Mouse (Mus musculus) cerebellum, adult 11 months (tissue): Measurements from ENCODE around the gene 6820408C15Rik.
"Not testable (repeated sequence)": the region's sequence is repeated elsewhere in the genome, so short reads cannot be mapped to it uniquely, and the experiment has no call there.

ENCODE experiments used
- DNase-seq: peaks from one replicate; pipeline ENCODE4 v3.0.0; 2022

Gene 6820408C15Rik

GRCm38 (mm10) chr2:152412526-152413157 is 2.7 kb upstream of the 6820408C15Rik start:
- no peak for DNase-seq

GRCm38 (mm10) chr2:152413158-152413764 is 2.1 kb upstream of the 6820408C15Rik start:
- DNase-seq = no peak

- DNase-seq = peak; percentile 43
Observed at GRCm38 (mm10) chr2:152413765-152414584, 1.4 kb upstream of the 6820408C15Rik start.

- peak; percentile 87 for DNase-seq
Observed at GRCm38 (mm10) chr2:152414591-152415165, 709 bp upstream of the 6820408C15Rik start, which contains the start of gene Zcchc3. TSS of gene Zcchc3 (minus strand) at chr2:152415027.

GRCm38 (mm10) chr2:152415786-152416185 is 399 bp downstream of the 6820408C15Rik start:
- DNase-seq = no peak

GRCm38 (mm10) chr2:152427493-152427892 is 12.1 kb downstream of the 6820408C15Rik start:
- DNase-seq = no peak

GRCm38 (mm10) chr2:152428481-152428880 is 13.1 kb downstream of the 6820408C15Rik start:
- not testable (repeated sequence) for DNase-seq

- no peak for DNase-seq
Observed at GRCm38 (mm10) chr2:152436405-152436901, 21.1 kb downstream of the 6820408C15Rik start.

GRCm38 (mm10) chr2:152436983-152437860 is 21.8 kb downstream of the 6820408C15Rik start:
- DNase-seq = peak; percentile 84

GRCm38 (mm10) chr2:152438963-152439362 is 23.6 kb downstream of the 6820408C15Rik start:
- DNase-seq = no peak

- no peak for DNase-seq
Observed at GRCm38 (mm10) chr2:152439833-152440232, 24.4 kb downstream of the 6820408C15Rik start.

- DNase-seq = no peak
Observed at GRCm38 (mm10) chr2:152442322-152442721, 26.9 kb downstream of the 6820408C15Rik start.

- no peak for DNase-seq
Observed at GRCm38 (mm10) chr2:152443281-152443680, 27.9 kb downstream of the 6820408C15Rik start.

GRCm38 (mm10) chr2:152446642-152447041 is 31.3 kb downstream of the 6820408C15Rik start:
- no peak for DNase-seq

- DNase-seq = no peak
Observed at GRCm38 (mm10) chr2:152447461-152447860, 32.1 kb downstream of the 6820408C15Rik start.

- DNase-seq = peak; percentile 56
Observed at GRCm38 (mm10) chr2:152450241-152450640, 34.9 kb downstream of the 6820408C15Rik start.

- DNase-seq = no peak
Observed at GRCm38 (mm10) chr2:152452101-152452781, 36.9 kb downstream of the 6820408C15Rik start.

GRCm38 (mm10) chr2:152459241-152459640 is 43.9 kb downstream of the 6820408C15Rik start:
- DNase-seq = no peak

GRCm38 (mm10) chr2:152464570-152465150 is 49.3 kb downstream of the 6820408C15Rik start, which contains the start of gene Defb23:
TSS of gene Defb23 (minus strand) at chr2:152464620.
- DNase-seq = no peak

- DNase-seq = peak; percentile 11
Observed at GRCm38 (mm10) chr2:152470973-152471372, 55.6 kb downstream of the 6820408C15Rik start.

GRCm38 (mm10) chr2:152472434-152472833 is 57.0 kb downstream of the 6820408C15Rik start:
- DNase-seq = no peak
